Mouse (Mus musculus) megakaryocyte, embryonic 14.5 days (primary cell): Measurements from ENCODE around the gene Cetn3.

ENCODE experiments used
- FLI1 ChIP-seq: IDR thresholded peaks from 2 replicates; pipeline ENCODE4 v1.6.1; 2012; ENCODE audit warnings: low read length, inconsistent platforms, mixed read lengths
- GATA1 ChIP-seq: IDR thresholded peaks from 3 replicates; pipeline ENCODE4 v1.6.1; 2012; ENCODE audit warnings: mixed read lengths, low read length, inconsistent platforms, borderline replicate concordance

DNA sequence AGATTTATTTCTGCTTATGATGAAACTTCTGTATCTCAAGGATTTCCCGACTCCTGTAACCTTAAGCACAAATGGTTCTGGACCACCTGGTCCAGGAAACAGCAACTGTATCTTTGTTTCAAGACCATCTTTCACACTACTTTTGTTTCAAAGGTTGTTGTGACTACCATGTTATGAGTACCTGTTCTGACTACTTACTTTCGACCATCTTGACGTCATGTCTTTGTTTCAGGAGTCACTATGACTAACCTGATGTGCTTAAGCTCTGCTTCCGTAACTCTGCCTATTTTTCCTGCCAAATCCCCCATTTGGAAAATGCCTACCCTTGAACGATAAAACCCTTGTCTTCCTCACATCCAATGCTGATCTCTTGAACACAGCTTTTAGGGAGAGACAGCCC is 55.1 kb downstream of the Cetn3 start:
- TF ChIP-seq FLI1 (no peak), GATA1 (no peak)
